Mouse (Mus musculus): ENCODE measurements around the gene Ptx4. TPM values are rescaled to one million over a fixed set of nuclear protein-coding genes. Genes with fewer than 3 reads are reported as not detected.

Ptx4 gene
- polyA plus RNA-seq, 2 experiments = 1.8 to 2.0 TPM

DNA sequence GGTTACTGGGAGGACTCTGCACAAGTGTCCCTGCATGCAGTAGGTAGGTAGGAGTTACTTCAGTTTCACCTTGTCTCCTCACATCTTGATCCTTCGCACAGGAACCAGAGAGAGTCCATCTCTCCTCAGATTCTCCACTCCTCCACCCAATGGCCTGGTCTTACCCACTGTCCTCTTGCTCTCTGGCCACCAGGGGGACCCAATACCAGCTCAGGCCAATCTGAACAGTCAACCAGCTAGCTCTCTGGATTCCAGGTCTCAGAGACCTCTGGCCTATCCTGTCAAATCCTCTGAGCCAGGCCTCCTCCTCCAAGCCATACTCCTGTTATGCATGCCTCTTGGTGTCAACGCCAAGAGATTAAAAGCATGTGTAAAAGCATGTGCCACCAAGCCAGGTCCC, 11.0 kb upstream of the Ptx4 start:
- DNase-seq (ENCODE audit: low spot score) = no peak
- no peaks in the 10 kb centered on the region for H3K9me3 ChIP-seq (ENCODE audit: control insufficient read depth, low read length)
- no peak for TF ChIP-seq POLR2A (IDR thresholded peaks at IDR 0.05; ENCODE audit: borderline replicate concordance, extremely low read depth, insufficient read depth, insufficient read length)
- ATAC-seq (ENCODE audit: low FRiP score, low read depth) = no peak
- H3K4me2 ChIP-seq (replicated peaks; ENCODE audit: low read depth, low read length, severe bottlenecking) = no peak overlapping the region
- H3K27me3 ChIP-seq (ENCODE audit: control insufficient read depth, insufficient read depth, low read length) = no peaks in the 10 kb centered on the region
- no peak overlapping the region for H3K9ac ChIP-seq (ENCODE audit: low read depth, low read length, severe bottlenecking)
- no peak overlapping the region for H3K27ac ChIP-seq (replicated peaks; ENCODE audit: low read depth, low read length)
- WGBS = 83% methylated on average over 2 of the region's 2 CpGs
- H3K36me3 ChIP-seq (ENCODE audit: control insufficient read depth, insufficient read depth, low read length) = peaks cover 64% of the 10 kb centered on the region
- no peak overlapping the region for H3K4me3 ChIP-seq (replicated peaks; ENCODE audit: low read length)
- peaks cover under 1% of the 10 kb centered on the region for H3K4me1 ChIP-seq (ENCODE audit: control insufficient read depth, insufficient read depth, low read length)

DNA sequence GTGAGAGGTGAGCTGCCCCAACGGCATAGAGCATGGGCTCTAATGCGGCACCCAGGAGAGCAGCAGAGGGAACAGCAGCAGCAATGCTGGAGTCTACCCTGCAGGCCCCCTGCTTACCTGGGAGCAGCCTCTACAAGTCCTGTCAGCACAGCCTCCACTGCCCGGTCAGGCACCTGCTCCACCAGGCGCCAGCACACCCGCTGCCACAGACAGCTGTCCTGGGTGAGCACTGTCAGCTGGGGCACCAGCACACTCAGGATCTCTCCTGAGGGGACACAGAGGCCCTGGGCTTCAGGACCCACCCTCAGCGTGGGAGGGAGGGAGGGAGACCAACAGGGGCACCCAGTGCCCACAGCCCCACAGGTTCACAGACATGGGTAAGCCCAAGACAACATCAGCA, 10.0 kb upstream of the Ptx4 start:
- ATAC-seq (ENCODE audit: low FRiP score, low read depth) = no peak
- Histone ChIP-seq H3K36me3 (ENCODE audit: control insufficient read depth, insufficient read depth, low read length) (peaks cover 54% of the 10 kb centered on the region), H3K4me1 (ENCODE audit: control insufficient read depth, insufficient read depth, low read length) (peaks cover 6% of the 10 kb centered on the region), H3K4me3 (replicated peaks; ENCODE audit: low read length) (no peak overlapping the region), H3K27ac (replicated peaks; ENCODE audit: low read depth, low read length) (no peak overlapping the region), H3K9ac (ENCODE audit: low read depth, low read length, severe bottlenecking) (no peak overlapping the region), H3K4me2 (replicated peaks; ENCODE audit: low read depth, low read length, severe bottlenecking) (no peak overlapping the region), H3K27me3 (ENCODE audit: control insufficient read depth, insufficient read depth, low read length) (no peaks in the 10 kb centered on the region), H3K9me3 (ENCODE audit: control insufficient read depth, low read length) (no peaks in the 10 kb centered on the region)
- DNase-seq (ENCODE audit: low spot score) = no peak
- TF ChIP-seq POLR2A (IDR thresholded peaks at IDR 0.05; ENCODE audit: borderline replicate concordance, extremely low read depth, insufficient read depth, insufficient read length) = no peak
- 89% methylated on average over 6 of the region's 6 CpGs for WGBS

DNA sequence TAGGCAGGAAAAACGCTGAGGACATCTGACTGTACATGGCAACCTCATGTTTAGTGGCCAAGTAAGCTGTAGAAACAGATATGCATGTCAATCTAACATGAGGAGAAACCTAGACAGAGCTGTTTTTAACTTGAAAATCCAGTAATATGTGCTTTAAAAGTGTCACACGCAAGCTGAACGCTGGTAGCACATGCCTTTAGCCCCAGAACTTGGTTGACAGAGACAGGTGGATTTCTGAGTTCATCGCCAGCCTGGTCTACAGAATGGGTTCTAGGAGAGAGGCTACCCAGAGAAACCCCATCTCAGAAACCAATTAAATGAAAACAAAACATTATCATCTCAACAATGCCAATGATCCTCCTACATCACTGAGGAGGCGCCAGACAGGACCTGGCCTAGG, 9.3 kb upstream of the Ptx4 start:
- DNase-seq (ENCODE audit: low spot score) = no peak
- no peak for ATAC-seq (ENCODE audit: low FRiP score, low read depth)
- Histone ChIP-seq H3K4me3 (replicated peaks; ENCODE audit: low read length) (no peak overlapping the region), H3K9me3 (ENCODE audit: control insufficient read depth, low read length) (no peaks in the 10 kb centered on the region), H3K4me1 (ENCODE audit: control insufficient read depth, insufficient read depth, low read length) (peaks cover 8% of the 10 kb centered on the region), H3K36me3 (ENCODE audit: control insufficient read depth, insufficient read depth, low read length) (peaks cover 48% of the 10 kb centered on the region), H3K27ac (replicated peaks; ENCODE audit: low read depth, low read length) (no peak overlapping the region), H3K4me2 (replicated peaks; ENCODE audit: low read depth, low read length, severe bottlenecking) (no peak overlapping the region), H3K27me3 (ENCODE audit: control insufficient read depth, insufficient read depth, low read length) (no peaks in the 10 kb centered on the region), H3K9ac (ENCODE audit: low read depth, low read length, severe bottlenecking) (no peak overlapping the region)
- no peak for TF ChIP-seq POLR2A (IDR thresholded peaks at IDR 0.05; ENCODE audit: borderline replicate concordance, extremely low read depth, insufficient read depth, insufficient read length)
- WGBS = 92% methylated on average over 5 of the region's 5 CpGs

DNA sequence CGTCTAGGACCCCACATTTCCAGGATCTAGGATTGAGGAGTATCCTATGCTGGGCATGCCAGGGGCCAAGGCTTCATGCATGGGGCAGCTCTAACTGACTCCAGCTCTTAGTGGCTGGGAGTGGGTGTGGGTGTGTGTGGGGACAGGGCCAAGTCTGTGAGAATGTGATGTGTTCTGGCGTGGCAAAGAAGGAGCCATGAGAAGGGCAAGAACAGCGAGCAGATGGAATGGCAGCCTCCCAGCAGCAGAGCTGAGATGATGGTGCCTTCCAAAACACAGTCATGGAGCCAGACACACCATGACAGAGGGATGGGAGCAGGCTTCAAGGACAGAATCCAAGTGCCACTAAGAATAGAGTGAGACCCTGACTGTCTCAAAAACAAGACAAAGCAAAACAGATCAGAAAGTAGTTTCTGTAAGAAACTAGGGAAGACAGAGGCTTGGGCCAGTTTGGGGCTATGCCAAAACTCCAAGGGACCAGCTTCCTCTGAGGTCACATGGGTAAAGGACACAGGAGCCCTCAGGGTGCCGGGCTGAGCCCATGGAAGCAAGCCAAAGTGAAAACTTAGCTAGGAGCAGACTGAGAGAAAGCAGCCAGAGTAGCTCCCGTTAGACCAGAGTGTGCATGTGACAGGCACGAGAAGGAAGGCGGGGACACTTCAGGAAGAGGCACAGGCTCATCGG, 8.7 kb upstream of the Ptx4 start:
- WGBS = 81% methylated on average over 8 of the region's 8 CpGs
- Histone ChIP-seq H3K36me3 (ENCODE audit: control insufficient read depth, insufficient read depth, low read length) (peaks cover 41% of the 10 kb centered on the region), H3K4me3 (replicated peaks; ENCODE audit: low read length) (no peak overlapping the region), H3K27me3 (ENCODE audit: control insufficient read depth, insufficient read depth, low read length) (no peaks in the 10 kb centered on the region), H3K4me2 (replicated peaks; ENCODE audit: low read depth, low read length, severe bottlenecking) (no peak overlapping the region), H3K9me3 (ENCODE audit: control insufficient read depth, low read length) (no peaks in the 10 kb centered on the region), H3K4me1 (ENCODE audit: control insufficient read depth, insufficient read depth, low read length) (peaks cover 9% of the 10 kb centered on the region), H3K9ac (ENCODE audit: low read depth, low read length, severe bottlenecking) (no peak overlapping the region), H3K27ac (replicated peaks; ENCODE audit: low read depth, low read length) (no peak overlapping the region)
- DNase-seq (ENCODE audit: low spot score) = no peak
- no peak for TF ChIP-seq POLR2A (IDR thresholded peaks at IDR 0.05; ENCODE audit: borderline replicate concordance, extremely low read depth, insufficient read depth, insufficient read length)
- no peak for ATAC-seq (ENCODE audit: low FRiP score, low read depth)

DNA sequence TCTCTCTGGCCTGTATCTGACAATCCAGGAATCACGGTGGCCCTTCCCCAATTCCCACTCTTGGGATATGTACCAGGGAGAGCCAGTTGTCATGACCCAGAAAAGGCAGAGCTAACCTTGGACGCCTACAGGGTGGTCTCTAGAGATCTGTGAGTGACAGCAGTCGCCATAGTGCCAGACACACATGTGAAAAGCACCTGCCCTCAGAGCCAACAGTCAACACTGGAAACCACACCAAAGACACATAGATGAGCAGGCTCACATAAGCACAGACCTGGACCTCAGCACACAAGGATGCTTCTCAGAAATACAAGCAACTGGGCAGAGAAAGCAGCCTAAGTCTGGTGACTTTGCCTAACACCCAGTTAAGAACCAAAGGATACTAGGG, 8.1 kb upstream of the Ptx4 start:
- Histone ChIP-seq H3K36me3 (ENCODE audit: control insufficient read depth, insufficient read depth, low read length) (peaks cover 36% of the 10 kb centered on the region), H3K9ac (ENCODE audit: low read depth, low read length, severe bottlenecking) (no peak overlapping the region), H3K27ac (replicated peaks; ENCODE audit: low read depth, low read length) (no peak overlapping the region), H3K4me1 (ENCODE audit: control insufficient read depth, insufficient read depth, low read length) (peaks cover 9% of the 10 kb centered on the region), H3K4me2 (replicated peaks; ENCODE audit: low read depth, low read length, severe bottlenecking) (no peak overlapping the region), H3K4me3 (replicated peaks; ENCODE audit: low read length) (no peak overlapping the region), H3K27me3 (ENCODE audit: control insufficient read depth, insufficient read depth, low read length) (no peaks in the 10 kb centered on the region), H3K9me3 (ENCODE audit: control insufficient read depth, low read length) (no peaks in the 10 kb centered on the region)
- TF ChIP-seq POLR2A (IDR thresholded peaks at IDR 0.05; ENCODE audit: borderline replicate concordance, extremely low read depth, insufficient read depth, insufficient read length) = no peak
- DNase-seq (ENCODE audit: low spot score) = no peak
- ATAC-seq (ENCODE audit: low FRiP score, low read depth) = no peak
- WGBS = 79% methylated on average over 3 of the region's 3 CpGs

Data from limb, embryonic 14.5 days (tissue).